ENCODE assay signal across 9 mouse cellular contexts in genomic region chr13:68999826-69000225, GRCm38 (mm10). TPM values are rescaled to one million over a fixed set of nuclear protein-coding genes. Genes with fewer than 3 reads are reported as not detected.
A peak's percentile ranks its signal among the peaks of the same experiment; 100 is the strongest.
DNase-seq lines count a peak whose midpoint lies in the region; ATAC-seq lines count a peak whose summit lies in the region.
"Had no signal": no experiment of that assay in that cellular context is flagged by ENCODE, and none has a peak within 500 bp of the region (broad histone marks: within the 10 kb centered on the region; RNA-seq: fewer than 3 reads in every experiment).

No protein-coding gene starts in this region.

- DNase-seq in kidney, postnatal 4 days: peak; percentile 15 to 29
- no peak for DNase-seq in kidney, adult 9 months
- no peak for DNase-seq in forebrain, embryonic 10.5 days (ENCODE audit: extremely low spot score, low spot score)
- no peak for DNase-seq in retina, embryonic 14.5 days (ENCODE audit: low spot score)
- no peak for DNase-seq in cerebellum, postnatal 10 days
- no peak for DNase-seq in gastrocnemius, postnatal 14 days

- peak overlapping the region; percentile 74 for H3K9ac ChIP-seq in intestine, embryonic 16.5 days (ENCODE audit: low read depth, low read length)
- H3K9ac ChIP-seq in neural tube, embryonic 13.5 days: peak overlapping the region; percentile 83

- peaks cover 23% of the 10 kb centered on the region for H3K4me1 ChIP-seq in forebrain, embryonic 10.5 days
- peaks cover 6% of the 10 kb centered on the region; the same call in 1 of the 2 replicates for H3K4me1 ChIP-seq in intestine, embryonic 16.5 days (ENCODE audit: control insufficient read depth, insufficient read depth, low read length)
- H3K4me1 ChIP-seq in neural tube, embryonic 13.5 days (replicated peaks): peaks cover 41% of the 10 kb centered on the region

- peak overlapping the region; percentile 66 for H3K4me3 ChIP-seq in forebrain, embryonic 10.5 days
- peak overlapping the region; percentile 68 for H3K4me3 ChIP-seq in intestine, embryonic 16.5 days (ENCODE audit: low read length)
- peak overlapping the region; percentile 69 for H3K4me3 ChIP-seq in neural tube, embryonic 13.5 days
- H3K4me3 ChIP-seq: heart, adult 2 months had no signal

- 50% methylated on average over 5 of the region's 5 CpGs for WGBS in forebrain, embryonic 10.5 days
- 52% methylated on average over 5 of the region's 5 CpGs for WGBS in intestine, embryonic 16.5 days
- WGBS in neural tube, embryonic 13.5 days: 43% methylated on average over 5 of the region's 5 CpGs

- H3K9me3 ChIP-seq in forebrain, embryonic 10.5 days: no peaks in the 10 kb centered on the region
- no peaks in the 10 kb centered on the region for H3K9me3 ChIP-seq in intestine, embryonic 16.5 days (ENCODE audit: control insufficient read depth, low read length)
- H3K9me3 ChIP-seq in neural tube, embryonic 13.5 days: no peaks in the 10 kb centered on the region

- H3K27me3 ChIP-seq in forebrain, embryonic 10.5 days (ENCODE audit: poor library complexity, severe bottlenecking): peaks cover 55% of the 10 kb centered on the region
- peaks cover 9% of the 10 kb centered on the region; the same call in 1 of the 2 replicates for H3K27me3 ChIP-seq in intestine, embryonic 16.5 days (replicated peaks; ENCODE audit: control insufficient read depth, insufficient read depth, low read length)
- H3K27me3 ChIP-seq in neural tube, embryonic 13.5 days: peaks cover 16% of the 10 kb centered on the region; the same call in 1 of the 2 replicates

- ATAC-seq in intestine, embryonic 16.5 days: no peak
- no peak for ATAC-seq in neural tube, embryonic 13.5 days (ENCODE audit: low read depth)

- H3K27ac ChIP-seq in forebrain, embryonic 10.5 days: 0 out of 2 replicates have a peak overlapping the region, but pooled peaks have one; percentile 76
- 0 out of 2 replicates have a peak overlapping the region, but pooled peaks have one; percentile 4 for H3K27ac ChIP-seq in intestine, embryonic 16.5 days (ENCODE audit: low read length)
- H3K27ac ChIP-seq in neural tube, embryonic 13.5 days (replicated peaks): peak overlapping the region; percentile 79; the same call in 1 of the 2 replicates
- H3K27ac ChIP-seq: heart, adult 2 months had no signal

- intact Hi-C loops in gastrocnemius, postnatal 14 days (cut with DNase I; ENCODE audit: low total_unique reads): loop anchor here (5.0 kb wide), 1 partner anchor 462 kb away; no protein-coding TSS in a partner anchor

- H3K4me2 ChIP-seq in intestine, embryonic 16.5 days (ENCODE audit: low read depth, low read length): peak overlapping the region; percentile 94
- peak overlapping the region; percentile 94 for H3K4me2 ChIP-seq in neural tube, embryonic 13.5 days

- no peaks in the 10 kb centered on the region for H3K36me3 ChIP-seq in forebrain, embryonic 10.5 days (replicated peaks)
- no peaks in the 10 kb centered on the region for H3K36me3 ChIP-seq in intestine, embryonic 16.5 days (ENCODE audit: control insufficient read depth, insufficient read depth, low read length)
- no peaks in the 10 kb centered on the region for H3K36me3 ChIP-seq in neural tube, embryonic 13.5 days

RNA-seq across cellular contexts. Expression of gene Adcy2, which starts 0.5 kb away (rescaled TPM):
- polyA plus RNA-seq in forebrain, embryonic 10.5 days (2016; fragmentation: Nextera tagmentation; extraction: Ambion mirVana): 0.14 and 0.16 TPM in 2 replicates
- polyA plus RNA-seq in intestine, embryonic 16.5 days (2015; fragmentation: Nextera tagmentation; extraction: Ambion mirVana): 1.1 and 1.5 TPM in 2 replicates
- polyA plus RNA-seq in neural tube, embryonic 13.5 days (2015; fragmentation: Nextera tagmentation; extraction: Ambion mirVana): 14.1 and 15.2 TPM in 2 replicates
- total RNA-seq in gastrocnemius, postnatal 14 days (2021): 10 to 100 TPM; 32.8 to 33.0 TPM

Comparison
In these comparisons a context has a peak if more than half of its experiments do, and no peak if none do; other contexts are left out.
1. DNase-seq: peak in kidney, postnatal 4 days (2 of 2); none in kidney, adult 9 months (single experiment), forebrain, embryonic 10.5 days (single experiment), retina, embryonic 14.5 days (single experiment), cerebellum, postnatal 10 days (0 of 2) and gastrocnemius, postnatal 14 days (single experiment).
2. H3K27ac ChIP-seq: peak in every context shown above with its lines; median percentile 79 in neural tube, embryonic 13.5 days; 76 in forebrain, embryonic 10.5 days; 4 in intestine, embryonic 16.5 days.
3. Peak in every context shown above with its lines, with median percentiles within 50 percentile points of each other: H3K4me3 ChIP-seq.